8 mouse cellular contexts compared by ENCODE assay signal in genomic region chr9:32544731-32545661, GRCm38 (mm10). TPM values are rescaled to one million over a fixed set of nuclear protein-coding genes. Genes with fewer than 3 reads are reported as not detected.
DNase-seq lines count a peak whose midpoint lies in the region; ATAC-seq lines count a peak whose summit lies in the region.

No protein-coding gene starts in this region.

- H3K36me3 ChIP-seq in forebrain, embryonic 13.5 days (ENCODE audit: poor library complexity, severe bottlenecking), result no peaks in the 10 kb centered on the region
- H3K36me3 ChIP-seq in hindbrain, embryonic 16.5 days (ENCODE audit: control insufficient read depth, insufficient read depth, low read length), result no peaks in the 10 kb centered on the region
- no peaks in the 10 kb centered on the region for H3K36me3 ChIP-seq in liver, embryonic 15.5 days (replicated peaks)

- no peak for ATAC-seq in forebrain, embryonic 13.5 days
- ATAC-seq in hindbrain, embryonic 16.5 days, result no peak
- ATAC-seq in liver, embryonic 15.5 days (ENCODE audit: insufficient read depth), result no peak

- H3K9me3 ChIP-seq in forebrain, embryonic 13.5 days (replicated peaks), result no peaks in the 10 kb centered on the region
- H3K9me3 ChIP-seq in hindbrain, embryonic 16.5 days (ENCODE audit: control insufficient read depth, low read length), result 0 out of 2 replicates have a peak, but pooled peaks cover 3% of the 10 kb centered on the region
- no peaks in the 10 kb centered on the region for H3K9me3 ChIP-seq in liver, embryonic 15.5 days (replicated peaks)

- H3K4me3 ChIP-seq in forebrain, embryonic 13.5 days, result no peak overlapping the region
- H3K4me3 ChIP-seq in hindbrain, embryonic 16.5 days (ENCODE audit: low read length), result no peak overlapping the region
- no peak overlapping the region for H3K4me3 ChIP-seq in liver, embryonic 15.5 days (replicated peaks)

- peaks cover 40% of the 10 kb centered on the region for H3K4me1 ChIP-seq in forebrain, embryonic 13.5 days
- peaks cover 36% of the 10 kb centered on the region for H3K4me1 ChIP-seq in hindbrain, embryonic 16.5 days (ENCODE audit: control insufficient read depth, insufficient read depth, low read depth, low read length)
- H3K4me1 ChIP-seq in liver, embryonic 15.5 days (replicated peaks), result peaks cover 34% of the 10 kb centered on the region

- H3K9ac ChIP-seq in forebrain, embryonic 13.5 days, result no peak overlapping the region
- H3K9ac ChIP-seq in hindbrain, embryonic 16.5 days (ENCODE audit: low read depth, low read length), result no peak overlapping the region
- no peak overlapping the region for H3K9ac ChIP-seq in liver, embryonic 15.5 days

- H3K27ac ChIP-seq in forebrain, embryonic 13.5 days, result no peak overlapping the region
- no peak overlapping the region for H3K27ac ChIP-seq in hindbrain, embryonic 16.5 days (ENCODE audit: low read depth, low read length)
- H3K27ac ChIP-seq in liver, embryonic 15.5 days (replicated peaks), result no peak overlapping the region

- peak overlapping the region; percentile 29; the same call in 1 of the 2 replicates for H3K4me2 ChIP-seq in forebrain, embryonic 13.5 days
- H3K4me2 ChIP-seq in hindbrain, embryonic 16.5 days (ENCODE audit: low read length), result peak overlapping the region; percentile 37
- 0 out of 2 replicates have a peak overlapping the region, but pooled peaks have one; percentile 30 for H3K4me2 ChIP-seq in liver, embryonic 15.5 days

- DNase-seq in embryo, embryonic 11 days, result peak; percentile 76
- peak; percentile 29 for DNase-seq in retina, postnatal 1 day
- no peak for DNase-seq in urinary bladder, postnatal 36 days (ENCODE audit: low spot score in 2 of 2)
- DNase-seq in adrenal gland, postnatal 25 days, result no peak
- no peak for DNase-seq in Muller cell, postnatal 12 days (ENCODE audit: inconsistent ontology term)

- peaks cover 99% of the 10 kb centered on the region for H3K27me3 ChIP-seq in forebrain, embryonic 13.5 days
- H3K27me3 ChIP-seq in hindbrain, embryonic 16.5 days (replicated peaks; ENCODE audit: control insufficient read depth, insufficient read depth, low read length), result peaks cover 50% of the 10 kb centered on the region
- H3K27me3 ChIP-seq in liver, embryonic 15.5 days, result peaks cover 97% of the 10 kb centered on the region

- WGBS in forebrain, embryonic 13.5 days, result under 1% methylated on average over 40 of the region's 40 CpGs
- under 1% methylated on average over 39 of the region's 40 CpGs for WGBS in hindbrain, embryonic 16.5 days
- WGBS in liver, embryonic 15.5 days (ENCODE audit: insufficient replicate concordance), result 16% methylated on average over 40 of the region's 40 CpGs

RNA-seq across cellular contexts. Expression of gene Fli1, which starts 2.3 kb away (rescaled TPM):
- polyA plus RNA-seq in forebrain, embryonic 13.5 days (2015; fragmentation: Nextera tagmentation; extraction: Ambion mirVana), result 7.0 TPM in 2 replicates
- 6.4 and 8.4 TPM in 2 replicates for polyA plus RNA-seq in hindbrain, embryonic 16.5 days (2015; fragmentation: Nextera tagmentation; extraction: Ambion mirVana)
- polyA plus RNA-seq in liver, embryonic 15.5 days (2015; fragmentation: Nextera tagmentation; extraction: Ambion mirVana), result 8.1 and 9.1 TPM in 2 replicates
- total RNA-seq in adrenal gland, postnatal 25 days (2021), result 11.6 and 15.8 TPM in 2 replicates

Comparison
In these comparisons a context has a peak if more than half of its experiments do, and no peak if none do; other contexts are left out.
1. DNase-seq: peak in embryo, embryonic 11 days (single experiment) and retina, postnatal 1 day (single experiment); none in urinary bladder, postnatal 36 days (0 of 2), adrenal gland, postnatal 25 days (single experiment) and Muller cell, postnatal 12 days (single experiment).
2. Peak in every context shown above with its lines, with median percentiles within 50 percentile points of each other: H3K4me2 ChIP-seq.